Comparison of ENCODE assay signal across 31 mouse cellular contexts in genomic region chr15:56775431-56775830, GRCm38 (mm10).
"Had no signal": no experiment of that assay in that cellular context is flagged by ENCODE, and none has a peak within 500 bp of the region (broad histone marks: within the 10 kb centered on the region; RNA-seq: fewer than 3 reads in every experiment).

No protein-coding gene starts in this region.

- H3K4me2 ChIP-seq: heart, embryonic 11.5 days; heart, embryonic 12.5 days; heart, embryonic 13.5 days; heart, embryonic 15.5 days; hindbrain, embryonic 12.5 days; hindbrain, embryonic 13.5 days; hindbrain, embryonic 15.5 days; kidney, embryonic 15.5 days had no signal

- H3K4me1 ChIP-seq: heart, embryonic 10.5 days; heart, embryonic 12.5 days; heart, embryonic 13.5 days; heart, embryonic 15.5 days; hindbrain, embryonic 12.5 days; hindbrain, embryonic 13.5 days; hindbrain, embryonic 15.5 days; kidney, embryonic 15.5 days had no signal

- H3K4me3 ChIP-seq: heart, adult 2 months; heart, embryonic 10.5 days; heart, embryonic 12.5 days; heart, embryonic 13.5 days; heart, embryonic 15.5 days; hindbrain, embryonic 10.5 days; hindbrain, embryonic 12.5 days; hindbrain, embryonic 13.5 days; hindbrain, embryonic 15.5 days; kidney, embryonic 15.5 days; layer of hippocampus, adult 2 months; left cerebral cortex, adult 2 months had no signal

- H3K27me3 ChIP-seq: heart, embryonic 12.5 days; heart, embryonic 13.5 days; heart, embryonic 15.5 days; hindbrain, embryonic 12.5 days; hindbrain, embryonic 13.5 days; hindbrain, embryonic 15.5 days; kidney, embryonic 15.5 days had no signal

- H3K36me3 ChIP-seq: heart, embryonic 10.5 days; heart, embryonic 12.5 days; heart, embryonic 13.5 days; heart, embryonic 15.5 days; hindbrain, embryonic 10.5 days; hindbrain, embryonic 12.5 days; hindbrain, embryonic 13.5 days; hindbrain, embryonic 15.5 days; kidney, embryonic 15.5 days had no signal

- H3K27ac ChIP-seq: heart, adult 2 months; heart, embryonic 10.5 days; heart, embryonic 13.5 days; heart, embryonic 15.5 days; hindbrain, embryonic 10.5 days; hindbrain, embryonic 12.5 days; hindbrain, embryonic 13.5 days; hindbrain, embryonic 15.5 days; kidney, embryonic 15.5 days; kidney, postnatal 0 days; layer of hippocampus, adult 2 months; left cerebral cortex, adult 2 months had no signal

- H3K9me3 ChIP-seq: heart, embryonic 10.5 days; heart, embryonic 12.5 days; heart, embryonic 13.5 days; heart, embryonic 15.5 days; hindbrain, embryonic 10.5 days; hindbrain, embryonic 12.5 days; hindbrain, embryonic 13.5 days; hindbrain, embryonic 15.5 days; kidney, embryonic 15.5 days had no signal

- H3K9ac ChIP-seq: heart, embryonic 12.5 days; heart, embryonic 13.5 days; heart, embryonic 15.5 days; hindbrain, embryonic 12.5 days; hindbrain, embryonic 13.5 days; hindbrain, embryonic 15.5 days; kidney, embryonic 15.5 days had no signal

- DNase-seq: heart, adult 2 months; heart, postnatal 10 days; heart, postnatal 14 days; heart, postnatal 36 days; kidney, adult 11 months; kidney, adult 18-20 months; kidney, adult 2 months; kidney, adult 8-10 months; kidney, adult 9 months; kidney, postnatal 10 days; kidney, postnatal 14 days; kidney, postnatal 25 days; kidney, postnatal 36 days; kidney, postnatal 4 days; layer of hippocampus, adult 9-11 months; layer of hippocampus, postnatal 36 days had no signal

- ATAC-seq: hindbrain, embryonic 16.5 days; inflammation-experienced regulatory T-cells, adult 6 months had no signal
